Mouse (Mus musculus): ENCODE measurements at regions not wholly inside any gene's neighbourhood (a gene's known extent, or its start where the extent isn't known, plus 50 kb on each side); places are given as distances from the start of the nearest gene placed in this dataset.

DNA sequence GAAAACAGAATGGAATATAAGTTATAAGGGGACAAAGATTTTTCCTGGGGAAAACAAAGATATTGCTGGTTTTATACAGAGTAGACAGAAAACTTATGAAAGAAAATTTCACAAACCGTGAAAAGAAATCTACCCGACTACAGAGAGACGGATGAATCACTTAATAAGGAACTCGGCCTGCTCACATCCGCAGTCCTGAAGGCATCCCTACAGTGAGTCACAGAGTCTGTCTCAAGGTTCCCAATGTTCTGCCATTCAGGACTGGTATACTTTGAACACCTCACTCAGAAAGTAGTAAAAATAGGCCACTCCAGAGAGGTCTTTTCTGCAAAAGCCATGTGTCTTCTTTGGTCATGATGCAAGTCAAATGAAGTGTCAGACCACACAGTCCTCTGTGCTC is 463.5 kb downstream of the Sorl1 start:
- TF ChIP-seq CTCF (IDR thresholded peaks at IDR 0.05; ENCODE audit: low read depth, low read length) (no peak), TAL1 (conservative IDR thresholded peaks at IDR 0.05; ENCODE audit: low read depth, low read length) (no peak)

Data from G1E (cell line).